Mouse (Mus musculus) skeletal muscle tissue, adult 2 months (tissue): ENCODE data around the gene Xkr7.

ENCODE experiments used
- DNase-seq: peaks from one replicate; pipeline ENCODE4 v3.0.0-alpha.2; 2012; ENCODE audit warnings: low read depth, low spot score

The Xkr7 gene

DNA sequence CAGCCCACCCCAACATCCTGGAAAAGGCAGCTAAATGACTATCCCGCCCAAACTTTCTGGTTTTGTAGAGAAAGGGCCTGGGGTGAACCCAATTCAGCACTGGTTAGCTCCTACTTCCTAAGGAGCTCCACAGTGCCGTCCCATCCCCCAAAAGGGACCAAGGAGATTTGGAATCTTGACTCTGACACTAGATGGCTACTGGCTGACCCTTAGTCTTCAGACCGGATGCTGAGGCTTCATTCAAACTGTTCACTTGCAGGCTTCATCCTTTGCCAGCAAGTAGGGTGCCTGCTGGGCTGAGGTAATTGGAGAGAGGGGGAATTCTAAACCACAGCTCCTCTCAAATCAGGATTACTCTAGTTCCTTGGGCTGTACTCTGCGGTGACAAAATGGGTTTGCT is 1.3 kb downstream of the Xkr7 start:
- no peak for DNase-seq

DNA sequence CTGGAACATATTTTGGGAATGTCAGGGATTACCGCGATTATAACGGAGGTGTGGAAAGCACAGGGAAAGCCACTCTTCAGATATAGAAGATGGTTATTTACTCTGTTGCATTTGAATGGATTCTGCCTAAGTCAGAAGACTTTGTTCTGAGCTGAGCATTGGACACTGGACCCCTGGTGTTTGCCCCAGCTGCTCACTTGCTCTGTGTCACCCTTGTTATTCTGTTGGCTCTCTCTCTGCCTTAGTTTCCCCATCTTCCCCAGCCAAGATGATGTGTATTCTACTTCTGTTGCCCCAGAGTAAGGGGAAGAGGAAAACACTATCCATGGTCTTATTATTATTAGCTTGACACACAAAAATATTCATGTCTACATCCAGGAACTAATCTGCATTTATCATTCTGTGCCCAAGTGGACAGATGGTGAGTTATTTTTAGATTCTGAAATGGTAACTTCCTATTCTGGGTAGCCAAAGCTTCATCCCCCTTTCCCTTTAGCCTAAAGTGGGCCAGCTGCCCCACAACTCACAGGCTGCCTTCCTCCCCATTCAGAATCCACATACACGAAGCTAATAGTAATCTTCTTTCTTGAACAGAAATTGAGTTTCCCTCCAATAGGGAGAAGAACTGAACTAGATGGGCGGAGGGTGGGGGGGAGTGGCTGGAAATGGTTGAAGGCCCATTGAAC is 2.0 kb downstream of the Xkr7 start:
- no peak for DNase-seq

DNA sequence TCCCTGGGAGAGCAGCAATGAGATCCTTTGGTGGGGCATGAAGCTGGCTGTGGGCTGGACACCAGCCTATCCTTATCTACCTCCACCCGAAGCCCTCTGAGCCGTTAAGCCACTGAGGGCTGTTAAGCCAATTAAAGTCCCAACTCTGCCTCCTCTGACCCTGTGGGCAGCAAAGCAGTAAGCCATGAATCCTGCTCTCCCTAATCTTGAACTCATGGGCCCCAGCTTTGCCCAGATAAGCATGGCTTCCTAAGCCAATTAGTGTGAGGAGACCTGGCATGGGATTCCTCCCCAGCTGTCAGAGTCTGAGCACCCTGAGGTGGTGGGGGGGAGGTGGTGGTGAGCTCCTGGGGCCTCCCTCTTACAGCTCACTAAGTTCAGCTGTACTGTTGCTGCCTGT is 5.0 kb downstream of the Xkr7 start:
- DNase-seq: no peak

DNA sequence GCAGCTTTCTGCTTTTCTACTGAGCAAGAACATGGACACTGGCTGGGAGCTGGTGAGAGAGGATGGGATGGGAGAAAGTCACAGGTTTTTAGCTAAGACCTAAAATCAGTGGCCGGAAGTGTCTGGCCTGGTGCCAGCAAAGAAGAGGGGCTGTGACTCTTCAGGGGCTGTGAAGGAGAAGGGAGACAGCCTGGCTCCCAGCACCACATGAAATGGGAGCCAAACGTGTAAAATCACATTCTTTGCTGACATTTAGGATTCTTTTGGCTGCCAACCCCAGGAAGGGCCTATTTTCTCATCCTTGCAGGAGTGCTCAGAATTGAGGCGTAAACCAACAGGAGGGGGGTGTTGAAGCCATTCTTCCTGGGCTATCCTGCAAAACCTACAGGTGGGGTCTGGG is 12.2 kb downstream of the Xkr7 start:
- no peak for DNase-seq

DNA sequence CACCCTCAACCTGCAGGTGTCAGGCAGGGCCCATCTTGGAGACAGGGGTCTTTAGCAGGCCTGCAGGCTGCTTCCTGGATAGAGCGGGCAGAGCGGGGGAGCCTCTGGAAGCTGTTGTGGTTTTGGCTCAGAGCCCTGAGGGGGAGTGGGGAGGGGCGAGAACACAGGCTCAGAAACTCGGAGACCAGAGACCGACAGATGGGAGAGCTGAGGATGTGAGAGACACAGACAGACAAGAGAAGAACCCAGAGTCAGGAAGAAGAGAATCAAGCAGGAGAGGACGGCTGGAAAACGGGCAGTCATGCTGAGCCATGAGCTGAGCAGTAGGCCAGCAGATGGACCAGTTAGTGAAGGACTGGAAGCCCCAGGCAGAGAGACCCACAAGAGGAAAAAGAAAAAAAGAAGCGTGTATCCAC is 14.2 kb downstream of the Xkr7 start:
- no peak for DNase-seq

DNA sequence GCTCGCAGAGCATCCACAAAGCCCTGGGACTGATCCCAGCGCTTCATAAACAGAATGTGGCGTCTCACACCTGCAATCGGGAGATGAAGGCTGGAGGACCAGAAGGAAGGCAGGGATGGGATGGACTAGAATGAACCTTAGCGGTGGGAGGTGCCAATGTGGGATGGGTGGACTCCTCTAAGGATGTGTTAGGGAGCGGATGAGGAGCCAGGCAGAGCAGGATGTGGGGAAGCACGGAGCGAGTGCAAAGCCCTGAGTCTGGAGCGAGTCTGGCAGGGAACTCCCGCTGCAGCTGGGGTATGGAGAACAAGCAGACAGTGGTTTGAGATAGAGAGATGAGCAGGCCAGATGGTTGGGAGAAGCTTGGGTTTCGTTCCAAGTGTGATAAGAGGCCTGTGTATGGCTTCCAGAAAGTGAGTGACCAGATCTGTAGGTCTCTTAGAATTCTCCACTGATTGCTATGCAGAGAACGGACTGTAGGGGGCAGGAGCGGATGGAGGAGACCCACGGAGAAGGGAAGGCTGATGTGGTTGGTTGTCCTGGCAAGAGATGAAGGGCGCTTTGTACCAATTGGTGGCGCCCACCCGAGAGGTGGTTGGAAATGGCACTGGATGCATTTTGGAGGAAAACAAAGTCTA is 16.3 kb downstream of the Xkr7 start:
- no peak for DNase-seq

DNA sequence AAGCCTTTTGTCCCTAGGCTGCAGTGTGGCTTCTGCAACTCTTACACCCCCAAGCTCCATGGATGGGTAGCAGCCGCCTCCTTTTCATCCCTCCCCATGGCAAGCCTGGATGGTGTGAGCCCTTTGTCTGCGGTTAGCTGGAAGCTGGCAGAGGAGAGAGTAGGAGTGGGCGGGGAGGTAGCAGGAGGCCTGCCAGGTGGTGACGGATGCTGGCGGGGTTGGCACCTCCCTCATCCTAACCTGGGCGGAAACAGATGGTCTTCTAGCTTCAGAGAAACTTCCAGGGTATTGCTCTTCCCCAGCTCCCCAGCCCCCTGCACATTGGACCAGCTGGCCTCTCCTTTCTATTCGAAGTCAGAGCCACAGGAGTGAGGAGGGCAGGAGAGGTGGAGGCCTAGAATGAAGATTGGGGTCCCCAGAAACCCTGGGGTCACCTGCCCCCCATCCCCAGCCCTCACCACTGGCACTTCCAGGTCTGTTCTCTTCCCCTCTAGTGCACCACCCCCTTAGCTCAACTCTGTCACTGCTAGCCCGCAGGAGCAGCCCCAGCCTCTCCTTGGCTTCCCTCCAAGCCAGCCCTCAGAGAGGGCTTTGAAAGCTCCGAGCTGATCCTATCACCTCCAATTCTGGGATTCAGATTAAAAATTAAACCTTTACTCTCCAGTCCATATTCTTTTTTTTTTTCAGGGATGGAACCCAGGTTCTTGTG is 17.8 kb downstream of the Xkr7 start:
- DNase-seq: no peak

DNA sequence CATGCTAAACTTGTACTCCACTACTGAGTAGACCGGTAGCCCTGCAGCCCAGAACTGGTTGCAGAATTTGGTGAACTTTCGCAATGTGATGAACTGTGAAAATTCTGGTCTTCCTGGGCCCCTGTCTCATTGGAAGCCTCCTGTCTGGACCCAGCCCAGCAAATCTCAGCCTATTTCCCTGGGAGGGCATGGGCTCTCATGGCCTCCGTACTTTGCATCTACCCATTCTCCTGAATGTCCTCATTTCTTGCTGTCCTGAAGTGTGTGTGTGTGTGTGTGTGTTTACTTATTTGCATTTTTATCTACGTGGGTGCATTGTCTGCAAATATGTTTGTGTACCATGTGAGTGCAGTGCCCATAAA is 18.3 kb downstream of the Xkr7 start:
- no peak for DNase-seq

DNA sequence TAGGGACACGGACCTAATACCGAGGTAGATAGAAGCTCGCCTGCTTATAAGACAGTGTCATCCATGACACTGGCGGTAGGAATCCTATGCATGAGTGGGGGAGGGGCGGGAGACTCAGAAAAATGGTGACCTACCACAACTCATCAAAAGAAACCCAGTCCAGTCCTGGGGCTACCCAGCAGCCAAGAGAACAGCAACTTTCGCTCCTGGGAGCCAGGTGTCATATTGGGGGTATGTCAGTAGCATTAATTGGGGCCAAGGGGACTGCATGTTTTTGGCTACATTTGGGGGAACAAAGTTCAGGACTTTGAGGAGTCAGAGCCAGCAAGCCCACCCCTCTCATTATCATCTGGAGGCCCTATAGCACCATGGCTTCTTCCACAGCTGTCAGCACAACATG is 19.4 kb downstream of the Xkr7 start:
- no peak for DNase-seq

DNA sequence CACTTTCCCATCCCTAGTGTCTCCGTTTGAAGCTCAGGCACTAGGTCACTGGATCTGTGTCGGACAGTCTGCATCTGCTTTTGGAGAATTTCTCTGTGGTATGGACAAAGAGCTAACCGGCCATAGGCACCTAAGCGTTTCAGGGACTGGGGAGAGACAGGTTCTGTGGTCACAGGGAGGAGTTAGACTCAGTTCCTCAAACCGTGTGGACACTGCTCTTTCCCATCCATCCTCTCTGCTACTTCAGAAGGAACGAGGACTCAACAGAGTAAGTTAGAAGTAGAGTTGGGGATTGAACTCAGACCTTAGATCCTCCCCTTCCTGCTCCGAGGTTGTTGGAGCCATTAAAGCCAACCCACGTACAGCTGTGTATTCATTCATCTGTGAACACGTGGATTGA is 19.9 kb downstream of the Xkr7 start:
- DNase-seq: no peak

DNA sequence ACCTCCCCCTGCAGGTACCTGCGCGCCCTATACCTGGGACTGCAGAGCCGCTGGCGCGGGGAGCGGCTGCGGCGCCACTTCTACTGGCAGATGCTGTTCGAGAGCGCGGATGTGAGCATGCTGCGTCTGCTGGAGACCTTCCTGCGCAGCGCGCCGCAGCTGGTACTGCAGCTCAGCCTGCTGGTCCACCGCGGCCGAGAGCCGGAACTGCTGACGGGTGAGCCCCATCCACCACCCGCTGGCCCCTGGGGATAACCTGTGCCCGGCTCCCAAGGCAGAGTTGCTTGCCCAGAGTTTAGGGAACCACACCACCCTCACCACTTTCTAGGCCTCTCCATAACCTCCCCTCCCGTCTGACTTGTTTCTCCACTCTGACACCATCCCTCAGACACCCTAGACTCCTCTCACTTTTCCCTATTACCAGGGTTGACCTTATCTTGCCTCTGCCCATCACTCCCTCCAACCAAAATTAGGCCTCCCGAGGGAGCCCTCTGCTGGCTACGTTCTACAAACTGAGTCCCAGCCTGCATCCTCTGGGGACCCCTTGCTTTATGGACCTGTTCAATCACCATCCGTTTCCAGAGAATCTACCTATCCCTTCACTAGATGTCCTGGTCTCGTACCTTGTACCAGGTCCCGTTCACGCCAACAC is 21.2 kb downstream of the Xkr7 start:
- no peak for DNase-seq

DNA sequence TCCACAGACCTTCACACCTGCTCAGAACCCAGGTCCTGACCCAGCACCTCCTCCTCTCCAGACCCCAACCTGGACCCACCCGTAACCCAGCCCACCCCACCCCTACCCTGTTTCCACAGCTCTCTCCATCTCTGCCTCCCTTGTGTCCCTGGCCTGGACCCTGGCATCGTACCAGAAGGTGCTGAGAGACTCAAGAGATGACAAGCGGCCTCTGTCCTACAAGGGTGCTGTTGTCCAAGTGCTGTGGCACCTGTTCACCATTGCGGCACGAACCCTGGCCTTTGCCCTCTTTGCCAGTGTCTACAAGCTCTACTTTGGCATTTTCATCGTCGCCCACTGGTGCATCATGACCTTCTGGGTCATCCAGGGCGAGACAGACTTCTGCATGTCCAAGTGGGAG is 22.2 kb downstream of the Xkr7 start:
- no peak for DNase-seq

DNA sequence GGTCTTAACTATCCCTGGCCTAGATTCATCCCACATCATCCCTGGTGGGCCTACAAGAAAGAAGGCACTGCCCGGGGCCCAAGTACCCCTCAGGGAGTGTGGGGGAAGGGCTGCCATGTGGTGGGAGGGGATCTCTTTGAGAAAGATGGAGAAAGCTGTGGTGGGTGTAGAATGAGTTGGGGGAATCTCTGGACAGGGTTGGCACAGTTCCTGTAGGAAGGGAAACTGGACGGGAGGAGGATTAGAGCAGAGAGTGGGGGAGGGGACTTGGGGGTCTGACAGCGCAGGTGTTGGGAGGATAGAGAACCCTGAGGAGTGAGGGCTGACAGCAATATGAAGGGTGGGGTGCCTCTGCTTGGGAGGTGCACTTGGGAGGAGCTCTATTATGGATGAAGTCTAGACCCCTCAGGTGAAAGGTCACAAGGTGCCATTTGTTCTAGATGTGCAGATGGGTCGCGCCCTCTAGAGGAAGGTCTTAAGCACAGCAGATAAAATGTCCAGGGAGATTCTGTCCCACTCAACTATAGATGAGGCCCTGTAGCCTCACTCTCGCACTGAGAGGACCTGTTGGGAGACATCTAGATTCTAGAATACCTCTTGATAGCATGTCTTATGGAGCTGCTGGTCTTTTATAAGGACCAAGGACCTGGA is 23.7 kb downstream of the Xkr7 start:
- no peak for DNase-seq

DNA sequence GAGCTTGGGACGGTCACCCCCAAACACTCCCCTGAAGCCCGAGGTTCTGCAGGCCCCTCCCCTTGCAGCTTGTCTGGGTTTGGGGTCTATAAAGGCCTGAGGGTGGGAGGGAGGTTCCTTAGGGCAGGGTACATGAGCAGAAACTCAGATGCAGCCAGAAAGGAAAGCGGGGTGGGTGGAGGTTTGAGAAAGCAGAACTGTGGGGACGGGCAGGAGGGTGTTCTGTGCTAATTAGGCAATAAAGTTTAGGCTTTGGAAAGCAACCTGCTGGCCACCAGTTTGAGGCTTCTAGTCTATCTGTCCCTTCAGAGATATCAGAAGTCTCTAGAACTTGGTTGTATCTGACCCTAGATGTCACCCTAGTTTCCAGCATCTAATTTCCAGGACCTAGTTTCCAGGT is 26.7 kb downstream of the Xkr7 start:
- no peak for DNase-seq

DNA sequence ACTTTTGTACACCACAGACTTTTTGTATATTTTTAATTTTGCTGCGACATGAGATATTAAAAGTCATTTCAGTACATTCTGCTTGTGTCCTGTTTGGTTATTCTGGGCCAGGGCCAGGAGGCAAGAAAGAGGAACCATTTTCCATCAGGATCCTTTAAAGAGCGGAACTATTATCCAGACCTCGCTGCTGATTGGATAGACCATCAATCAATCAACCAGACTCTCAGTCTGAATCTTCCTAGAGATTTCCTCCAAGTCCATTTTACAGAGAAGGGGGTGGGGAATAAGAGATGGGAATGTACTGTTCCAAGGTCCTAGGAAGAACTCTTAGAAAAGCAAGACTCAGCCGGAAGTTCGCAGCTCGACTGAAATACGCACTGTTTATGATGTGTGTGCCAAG is 28.6 kb downstream of the Xkr7 start:
- DNase-seq: no peak

DNA sequence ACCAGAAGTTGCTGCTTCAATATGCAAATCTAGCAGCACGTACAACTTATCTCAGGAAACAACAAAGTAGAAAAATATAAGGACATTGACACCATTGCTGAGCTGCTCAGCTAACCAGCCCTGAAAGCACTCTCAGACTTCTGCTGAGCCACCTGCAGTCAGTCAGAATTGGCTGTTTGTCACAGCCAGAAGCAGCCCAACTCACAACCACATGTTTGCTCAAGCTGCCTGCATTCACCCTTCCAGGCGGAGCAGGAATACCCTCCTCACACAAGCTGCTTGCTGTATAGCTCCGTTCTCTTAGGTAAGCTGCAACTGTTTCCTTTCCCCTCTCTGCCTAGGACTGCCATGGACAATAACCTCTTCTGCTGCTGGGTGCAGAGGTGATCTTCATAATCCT is 31.7 kb downstream of the Xkr7 start:
- DNase-seq: no peak

DNA sequence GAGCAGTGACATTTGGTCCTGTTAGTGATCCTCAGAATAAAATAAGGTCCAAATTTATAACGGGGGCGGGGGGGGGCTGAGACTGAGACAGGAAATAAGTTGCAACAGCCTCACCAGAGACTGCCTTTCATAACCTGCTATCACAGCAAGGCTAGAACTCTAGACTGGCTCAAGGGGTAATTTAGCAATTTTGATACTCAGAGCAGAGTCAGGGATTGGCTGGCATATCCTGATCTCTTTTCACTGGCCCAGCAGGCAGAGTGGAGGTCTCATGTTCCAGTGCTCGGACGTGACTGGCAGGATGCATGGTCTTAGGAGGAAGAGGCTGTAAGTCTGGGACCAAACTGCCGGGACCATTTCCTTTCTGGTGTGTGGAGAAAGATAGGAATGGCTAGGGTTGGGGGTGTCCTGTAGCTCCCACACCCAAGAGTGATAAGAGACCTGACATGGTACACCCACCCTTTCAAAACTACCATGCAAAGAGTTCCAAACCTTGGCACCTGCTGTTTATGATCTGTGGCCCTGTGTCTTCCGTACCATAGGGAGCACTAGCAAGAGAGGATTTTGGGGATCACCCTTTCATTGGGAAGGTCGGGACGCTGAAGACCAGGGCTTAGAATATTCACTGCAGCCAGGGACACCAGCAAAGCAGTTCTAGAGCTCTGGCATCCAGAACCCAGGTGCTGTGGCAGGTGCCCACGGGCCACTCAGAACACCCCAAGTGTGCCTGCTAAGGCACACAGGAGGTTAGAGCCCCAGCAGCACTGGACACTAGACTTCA is 32.7 kb downstream of the Xkr7 start:
- no peak for DNase-seq

DNA sequence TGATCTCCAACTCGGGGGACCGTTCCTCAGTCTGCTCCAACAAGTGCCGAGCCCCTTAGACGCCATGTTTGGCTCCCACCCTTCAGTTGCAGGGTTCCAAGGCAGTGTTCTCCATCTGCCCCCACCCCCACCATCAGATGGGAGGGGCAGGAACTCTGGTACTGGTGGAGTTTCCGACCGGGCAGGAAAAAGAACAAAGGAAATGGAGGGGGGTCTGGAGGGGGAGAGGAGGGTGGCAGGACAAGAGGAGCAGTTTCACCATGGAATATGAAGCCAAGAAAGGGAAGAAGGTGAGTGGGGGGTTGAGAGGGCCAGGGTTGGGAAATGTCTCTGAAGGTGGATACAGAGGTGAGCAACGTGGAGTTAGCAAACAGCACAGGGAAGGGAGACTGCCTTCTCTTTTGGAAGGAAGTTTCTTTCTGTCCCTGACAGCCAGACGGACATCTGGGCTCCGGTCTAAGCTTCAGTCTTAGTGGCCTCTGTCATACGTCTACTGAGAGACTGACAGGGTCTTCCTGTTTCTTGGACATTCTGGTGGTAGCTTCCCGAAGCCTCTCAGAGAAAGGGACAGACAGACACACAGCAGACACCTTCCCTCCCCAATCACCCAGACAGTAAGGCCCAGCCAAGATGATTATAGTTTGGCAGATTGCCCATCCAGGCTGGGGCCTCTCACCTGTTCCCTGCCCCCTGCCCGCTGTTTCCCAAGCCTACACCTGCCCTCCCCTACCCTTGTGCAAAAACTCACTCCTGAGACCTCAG is 34.3 kb downstream of the Xkr7 start, which contains the start of gene Ccm2l:
Ccm2l (plus strand) TSS at position 209 of the 762 bp plus-strand sequence.
- DNase-seq: no peak

DNA sequence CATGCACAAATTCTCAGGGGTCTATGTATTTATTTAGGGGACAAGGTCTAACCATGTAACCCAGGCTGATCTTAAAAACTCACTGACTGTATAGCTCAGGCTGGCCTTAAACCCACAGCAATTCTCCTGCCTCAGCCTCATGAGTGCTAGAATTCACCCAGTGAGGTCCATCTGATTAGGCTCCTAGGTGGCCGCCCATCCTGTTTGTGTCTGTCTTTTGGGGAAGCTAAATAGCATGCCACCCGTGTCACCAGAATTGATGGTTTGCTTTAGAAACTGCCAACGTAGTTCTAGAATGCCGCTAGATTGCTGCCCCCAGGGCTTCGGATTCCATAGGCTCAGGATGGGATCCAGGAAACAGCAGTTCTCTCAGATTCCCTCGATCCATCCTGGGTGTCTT is 35.3 kb downstream of the Xkr7 start:
- DNase-seq: no peak

DNA sequence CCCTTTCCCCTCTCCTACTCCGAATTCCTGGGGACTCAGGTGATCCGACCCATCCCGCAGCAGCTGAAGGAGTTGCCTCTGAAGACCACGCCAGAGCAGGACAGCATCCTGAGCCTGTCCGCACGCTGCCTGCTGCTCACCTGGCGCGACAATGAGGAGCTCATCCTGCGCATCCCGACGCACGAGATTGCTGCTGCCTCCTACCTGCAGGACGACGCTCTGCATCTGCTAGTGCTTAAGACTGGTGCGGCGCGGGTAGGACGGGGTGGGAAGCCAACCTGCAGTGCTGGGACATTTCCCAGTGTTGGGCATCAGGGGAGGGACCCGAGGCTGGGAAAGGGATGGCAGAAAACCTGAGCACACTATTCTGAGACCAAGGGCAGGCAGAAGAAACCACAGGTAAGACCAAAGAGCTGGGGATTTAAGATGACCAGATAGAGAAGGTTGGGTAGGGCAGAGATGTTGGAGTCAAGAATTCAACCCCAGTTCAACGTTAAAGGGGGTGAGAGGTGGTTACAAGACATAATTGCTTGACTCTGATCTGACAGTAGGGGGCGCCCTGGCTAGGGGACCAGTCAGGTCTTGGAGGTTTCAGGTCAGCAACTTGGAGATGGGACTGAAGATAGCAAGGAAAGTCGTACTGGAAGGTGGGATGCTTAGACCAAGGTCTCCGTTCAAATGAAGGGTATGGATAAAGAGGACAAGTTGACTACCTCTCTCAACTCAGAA is 39.3 kb downstream of the Xkr7 start:
- no peak for DNase-seq
